Mouse (Mus musculus): ENCODE results near the gene Zbtb1. TPM values are rescaled to one million over a fixed set of nuclear protein-coding genes. Genes with fewer than 3 reads are reported as not detected.
A peak's percentile ranks its signal among the peaks of the same experiment; 100 is the strongest.

The Zbtb1 gene
- polyA plus RNA-seq, 1 experiment from 2014 or later = 10.0 TPM

GRCm38 (mm10) chr12:76372881-76373818 lies 3.1 kb downstream of the Zbtb1 start:
- WGBS = 65% methylated on average over 7 of the region's 7 CpGs
- peak overlapping the region; percentile 90; the same call in 1 of the 2 replicates for H3K4me3 ChIP-seq
- no peaks in the 10 kb centered on the region for H3K27me3 ChIP-seq (replicated peaks; ENCODE audit: low read depth, poor library complexity, severe bottlenecking)
- no peaks in the 10 kb centered on the region for H3K36me3 ChIP-seq (replicated peaks)
- no peaks in the 10 kb centered on the region for H3K9me3 ChIP-seq
- peak; percentile 30 for DNase-seq (ENCODE audit: low spot score)
- H3K27ac ChIP-seq (replicated peaks) = no peak overlapping the region
- H3K4me1 ChIP-seq = peaks cover 44% of the 10 kb centered on the region

- Histone ChIP-seq H3K27me3 (replicated peaks; ENCODE audit: low read depth, poor library complexity, severe bottlenecking) (no peaks in the 10 kb centered on the region), H3K4me3 (no peak overlapping the region), H3K9me3 (no peaks in the 10 kb centered on the region), H3K27ac (replicated peaks) (no peak overlapping the region), H3K36me3 (replicated peaks) (no peaks in the 10 kb centered on the region), H3K4me1 (peaks cover 41% of the 10 kb centered on the region)
- no peak for DNase-seq (ENCODE audit: low spot score)
- WGBS = 69% methylated on average over 6 of the region's 6 CpGs
Observed at GRCm38 (mm10) chr12:76373991-76374390, 3.9 kb downstream of the Zbtb1 start.

- H3K4me3 ChIP-seq = no peak overlapping the region
- no peak overlapping the region for H3K27ac ChIP-seq (replicated peaks)
- H3K36me3 ChIP-seq (replicated peaks) = no peaks in the 10 kb centered on the region
- H3K27me3 ChIP-seq (replicated peaks; ENCODE audit: low read depth, poor library complexity, severe bottlenecking) = no peaks in the 10 kb centered on the region
- no peaks in the 10 kb centered on the region for H3K9me3 ChIP-seq
- peaks cover 39% of the 10 kb centered on the region for H3K4me1 ChIP-seq
- no peak for DNase-seq (ENCODE audit: low spot score)
- 80% methylated on average over 4 of the region's 4 CpGs for WGBS
Observed at GRCm38 (mm10) chr12:76374911-76375310, 4.8 kb downstream of the Zbtb1 start.

GRCm38 (mm10) chr12:76375506-76375905 lies 5.4 kb downstream of the Zbtb1 start:
- 86% methylated on average over 3 of the region's 3 CpGs for WGBS
- Histone ChIP-seq H3K36me3 (replicated peaks) (peaks cover 4% of the 10 kb centered on the region; the same call in 1 of the 2 replicates), H3K27ac (replicated peaks) (no peak overlapping the region), H3K9me3 (no peaks in the 10 kb centered on the region), H3K4me1 (peaks cover 39% of the 10 kb centered on the region), H3K4me3 (no peak overlapping the region), H3K27me3 (replicated peaks; ENCODE audit: low read depth, poor library complexity, severe bottlenecking) (no peaks in the 10 kb centered on the region)
- no peak for DNase-seq (ENCODE audit: low spot score)

GRCm38 (mm10) chr12:76376649-76377048 lies 6.6 kb downstream of the Zbtb1 start:
- WGBS = 49% methylated on average over 7 of the region's 7 CpGs
- DNase-seq (ENCODE audit: low spot score) = no peak
- H3K36me3 ChIP-seq (replicated peaks) = peaks cover 10% of the 10 kb centered on the region

GRCm38 (mm10) chr12:76377059-76377458 lies 7.0 kb downstream of the Zbtb1 start:
- 93% methylated on average over 6 of the region's 6 CpGs for WGBS
- H3K9me3 ChIP-seq = no peaks in the 10 kb centered on the region
- no peak overlapping the region for H3K27ac ChIP-seq (replicated peaks)
- H3K4me3 ChIP-seq = no peak overlapping the region
- peaks cover 12% of the 10 kb centered on the region for H3K36me3 ChIP-seq (replicated peaks)
- H3K27me3 ChIP-seq (replicated peaks; ENCODE audit: low read depth, poor library complexity, severe bottlenecking) = no peaks in the 10 kb centered on the region
- no peak for DNase-seq (ENCODE audit: low spot score)
- peaks cover 31% of the 10 kb centered on the region for H3K4me1 ChIP-seq

More at GRCm38 (mm10) chr12:76376649-76377048, 6.6 kb downstream of the Zbtb1 start:
- H3K4me1 ChIP-seq = peaks cover 35% of the 10 kb centered on the region
- no peaks in the 10 kb centered on the region for H3K27me3 ChIP-seq (replicated peaks; ENCODE audit: low read depth, poor library complexity, severe bottlenecking)
- H3K4me3 ChIP-seq = no peak overlapping the region
- H3K27ac ChIP-seq (replicated peaks) = no peak overlapping the region
- no peaks in the 10 kb centered on the region for H3K9me3 ChIP-seq

GRCm38 (mm10) chr12:76377726-76378125 lies 7.7 kb downstream of the Zbtb1 start:
- Histone ChIP-seq H3K36me3 (replicated peaks) (peaks cover 13% of the 10 kb centered on the region), H3K9me3 (no peaks in the 10 kb centered on the region), H3K4me1 (peaks cover 25% of the 10 kb centered on the region), H3K4me3 (no peak overlapping the region), H3K27me3 (replicated peaks; ENCODE audit: low read depth, poor library complexity, severe bottlenecking) (no peaks in the 10 kb centered on the region), H3K27ac (replicated peaks) (no peak overlapping the region)
- 93% methylated on average over 3 of the region's 3 CpGs for WGBS
- no peak for DNase-seq (ENCODE audit: low spot score)

GRCm38 (mm10) chr12:76378556-76378955 lies 8.5 kb downstream of the Zbtb1 start:
- 88% methylated on average over 5 of the region's 5 CpGs for WGBS
- H3K27me3 ChIP-seq (replicated peaks; ENCODE audit: low read depth, poor library complexity, severe bottlenecking) = no peaks in the 10 kb centered on the region
- peaks cover 22% of the 10 kb centered on the region for H3K36me3 ChIP-seq (replicated peaks)

GRCm38 (mm10) chr12:76380151-76380550 lies 10.1 kb downstream of the Zbtb1 start:
- H3K27me3 ChIP-seq (replicated peaks; ENCODE audit: low read depth, poor library complexity, severe bottlenecking) = no peaks in the 10 kb centered on the region
- peaks cover 36% of the 10 kb centered on the region for H3K36me3 ChIP-seq (replicated peaks)
- no peak overlapping the region for H3K27ac ChIP-seq (replicated peaks)
- H3K4me3 ChIP-seq = no peak overlapping the region
- no peaks in the 10 kb centered on the region for H3K9me3 ChIP-seq
- 90% methylated on average over 7 of the region's 7 CpGs for WGBS
- peaks cover 10% of the 10 kb centered on the region for H3K4me1 ChIP-seq
- no peak for DNase-seq (ENCODE audit: low spot score)

More at GRCm38 (mm10) chr12:76378556-76378955, 8.5 kb downstream of the Zbtb1 start:
- peaks cover 20% of the 10 kb centered on the region for H3K4me1 ChIP-seq
- H3K9me3 ChIP-seq = no peaks in the 10 kb centered on the region
- H3K4me3 ChIP-seq = no peak overlapping the region
- no peak overlapping the region for H3K27ac ChIP-seq (replicated peaks)
- no peak for DNase-seq (ENCODE audit: low spot score)

GRCm38 (mm10) chr12:76385342-76385741 lies 15.3 kb downstream of the Zbtb1 start:
- Histone ChIP-seq H3K27ac (replicated peaks) (no peak overlapping the region), H3K9me3 (no peaks in the 10 kb centered on the region), H3K4me1 (no peaks in the 10 kb centered on the region), H3K4me3 (no peak overlapping the region), H3K36me3 (replicated peaks) (peaks cover 74% of the 10 kb centered on the region), H3K27me3 (replicated peaks; ENCODE audit: low read depth, poor library complexity, severe bottlenecking) (no peaks in the 10 kb centered on the region)
- no peak for DNase-seq (ENCODE audit: low spot score)
- 95% methylated on average over 8 of the region's 8 CpGs for WGBS

GRCm38 (mm10) chr12:76388794-76389193 lies 18.7 kb downstream of the Zbtb1 start:
- whole genome bisulfite sequencing = 93% methylated on average over 11 of the region's 11 CpGs
- H3K36me3 ChIP-seq (replicated peaks) = peaks cover 56% of the 10 kb centered on the region
- H3K4me3 ChIP-seq = no peak overlapping the region
- no peak for DNase-seq (ENCODE audit: low spot score)
- no peak overlapping the region for H3K27ac ChIP-seq (replicated peaks)
- no peaks in the 10 kb centered on the region for H3K27me3 ChIP-seq (replicated peaks; ENCODE audit: low read depth, poor library complexity, severe bottlenecking)
- H3K4me1 ChIP-seq = no peaks in the 10 kb centered on the region
- H3K9me3 ChIP-seq = no peaks in the 10 kb centered on the region

- Histone ChIP-seq H3K4me1 (no peaks in the 10 kb centered on the region), H3K4me3 (no peak overlapping the region), H3K9me3 (no peaks in the 10 kb centered on the region), H3K27ac (replicated peaks) (no peak overlapping the region), H3K27me3 (replicated peaks; ENCODE audit: low read depth, poor library complexity, severe bottlenecking) (no peaks in the 10 kb centered on the region), H3K36me3 (replicated peaks) (peaks cover 29% of the 10 kb centered on the region)
- DNase-seq (ENCODE audit: low spot score) = no peak
- 81% methylated on average over 3 of the region's 3 CpGs for WGBS
Observed at GRCm38 (mm10) chr12:76391595-76392271, 21.7 kb downstream of the Zbtb1 start.
